Mouse (Mus musculus): ENCODE data around the gene Dzank1. TPM values are rescaled to one million over a fixed set of nuclear protein-coding genes. Genes with fewer than 3 reads are reported as not detected.

Gene Dzank1
- polyA plus RNA-seq, 1 experiment from 2014 or later: 0.03 TPM

- no peak overlapping the region for H3K4me3 ChIP-seq (ENCODE audit: inconsistent target)
- H3K79me2 ChIP-seq (ENCODE audit: inconsistent target): no peaks in the 10 kb centered on the region
- WGBS (ENCODE audit: missing documents): 10% methylated on average over 8 of the region's 8 CpGs
Observed at GRCm38 (mm10) chr2:144452364-144453008, 74.7 kb downstream of the Dzank1 start.

GRCm38 (mm10) chr2:144450378-144450777, 76.8 kb downstream of the Dzank1 start:
- Histone ChIP-seq H3K4me3 (ENCODE audit: inconsistent target) (no peak overlapping the region), H3K36me3 (ENCODE audit: inconsistent target) (no peaks in the 10 kb centered on the region), H3K79me2 (ENCODE audit: inconsistent target) (no peaks in the 10 kb centered on the region), H3K27ac (no peak overlapping the region)
- WGBS (ENCODE audit: missing documents): 45% methylated on average over 2 of the region's 2 CpGs

More at GRCm38 (mm10) chr2:144452364-144453008, 74.7 kb downstream of the Dzank1 start:
- no peaks in the 10 kb centered on the region for H3K36me3 ChIP-seq (ENCODE audit: inconsistent target)
- no peak overlapping the region for H3K27ac ChIP-seq

- no peak overlapping the region for H3K4me3 ChIP-seq (ENCODE audit: inconsistent target)
- WGBS (ENCODE audit: missing documents): 82% methylated on average over 7 of the region's 7 CpGs
- H3K27ac ChIP-seq: no peak overlapping the region
- H3K36me3 ChIP-seq (ENCODE audit: inconsistent target): no peaks in the 10 kb centered on the region
- H3K79me2 ChIP-seq (ENCODE audit: inconsistent target): no peaks in the 10 kb centered on the region
Observed at GRCm38 (mm10) chr2:144446360-144446999, 80.7 kb downstream of the Dzank1 start.

- WGBS (ENCODE audit: missing documents): 38% methylated on average over 11 of the region's 11 CpGs
- no peak overlapping the region for H3K27ac ChIP-seq
- no peak overlapping the region for H3K4me3 ChIP-seq (ENCODE audit: inconsistent target)
- H3K36me3 ChIP-seq (ENCODE audit: inconsistent target): no peaks in the 10 kb centered on the region
- no peaks in the 10 kb centered on the region for H3K79me2 ChIP-seq (ENCODE audit: inconsistent target)
Observed at GRCm38 (mm10) chr2:144441386-144441915, 85.8 kb downstream of the Dzank1 start.

GRCm38 (mm10) chr2:144439191-144439700, 88.0 kb downstream of the Dzank1 start:
- no peak overlapping the region for H3K4me3 ChIP-seq (ENCODE audit: inconsistent target)
- 83% methylated on average over 3 of the region's 3 CpGs for WGBS (ENCODE audit: missing documents)
- H3K27ac ChIP-seq: no peak overlapping the region
- no peaks in the 10 kb centered on the region for H3K36me3 ChIP-seq (ENCODE audit: inconsistent target)
- no peaks in the 10 kb centered on the region for H3K79me2 ChIP-seq (ENCODE audit: inconsistent target)

- 53% methylated on average over 4 of the region's 4 CpGs for WGBS (ENCODE audit: missing documents)
- no peaks in the 10 kb centered on the region for H3K36me3 ChIP-seq (ENCODE audit: inconsistent target)
- no peaks in the 10 kb centered on the region for H3K79me2 ChIP-seq (ENCODE audit: inconsistent target)
- no peak overlapping the region for H3K27ac ChIP-seq
- H3K4me3 ChIP-seq (ENCODE audit: inconsistent target): no peak overlapping the region
Observed at GRCm38 (mm10) chr2:144438424-144438823, 88.8 kb downstream of the Dzank1 start.

GRCm38 (mm10) chr2:144435679-144436078, 91.5 kb downstream of the Dzank1 start:
- Histone ChIP-seq H3K27ac (no peak overlapping the region), H3K79me2 (ENCODE audit: inconsistent target) (no peaks in the 10 kb centered on the region), H3K4me3 (ENCODE audit: inconsistent target) (no peak overlapping the region), H3K36me3 (ENCODE audit: inconsistent target) (no peaks in the 10 kb centered on the region)
- 85% methylated on average over 10 of the region's 10 CpGs for WGBS (ENCODE audit: missing documents)

- H3K36me3 ChIP-seq (ENCODE audit: inconsistent target): no peaks in the 10 kb centered on the region
- no peaks in the 10 kb centered on the region for H3K79me2 ChIP-seq (ENCODE audit: inconsistent target)
- no peak overlapping the region for H3K27ac ChIP-seq
- WGBS (ENCODE audit: missing documents): 77% methylated on average over 5 of the region's 5 CpGs
- no peak overlapping the region for H3K4me3 ChIP-seq (ENCODE audit: inconsistent target)
Observed at GRCm38 (mm10) chr2:144431286-144431825, 95.9 kb downstream of the Dzank1 start.

GRCm38 (mm10) chr2:144429171-144429570, 98.0 kb downstream of the Dzank1 start:
- Histone ChIP-seq H3K27ac (no peak overlapping the region), H3K79me2 (ENCODE audit: inconsistent target) (no peaks in the 10 kb centered on the region), H3K36me3 (ENCODE audit: inconsistent target) (no peaks in the 10 kb centered on the region), H3K4me3 (ENCODE audit: inconsistent target) (no peak overlapping the region)
- WGBS (ENCODE audit: missing documents): 84% methylated on average over 6 of the region's 7 CpGs

GRCm38 (mm10) chr2:144428659-144429058, 98.6 kb downstream of the Dzank1 start:
- WGBS (ENCODE audit: missing documents): 84% methylated on average over 8 of the region's 8 CpGs
- Histone ChIP-seq H3K27ac (no peak overlapping the region), H3K79me2 (ENCODE audit: inconsistent target) (no peaks in the 10 kb centered on the region), H3K4me3 (ENCODE audit: inconsistent target) (no peak overlapping the region), H3K36me3 (ENCODE audit: inconsistent target) (no peaks in the 10 kb centered on the region)

- 90% methylated on average over 5 of the region's 5 CpGs for WGBS (ENCODE audit: missing documents)
- H3K79me2 ChIP-seq (ENCODE audit: inconsistent target): no peaks in the 10 kb centered on the region
- H3K36me3 ChIP-seq (ENCODE audit: inconsistent target): no peaks in the 10 kb centered on the region
- no peak overlapping the region for H3K4me3 ChIP-seq (ENCODE audit: inconsistent target)
- H3K27ac ChIP-seq: no peak overlapping the region
Observed at GRCm38 (mm10) chr2:144427852-144428251, 99.4 kb downstream of the Dzank1 start.

- H3K36me3 ChIP-seq (ENCODE audit: inconsistent target): no peaks in the 10 kb centered on the region
- no peak overlapping the region for H3K27ac ChIP-seq
- WGBS (ENCODE audit: missing documents): 100% methylated on average over 1 of the region's 1 CpGs
- no peaks in the 10 kb centered on the region for H3K79me2 ChIP-seq (ENCODE audit: inconsistent target)
- no peak overlapping the region for H3K4me3 ChIP-seq (ENCODE audit: inconsistent target)
Observed at GRCm38 (mm10) chr2:144425761-144426160, 101.5 kb downstream of the Dzank1 start.

GRCm38 (mm10) chr2:144422094-144422675, 105.0 kb downstream of the Dzank1 start:
- Histone ChIP-seq H3K79me2 (ENCODE audit: inconsistent target) (no peaks in the 10 kb centered on the region), H3K4me3 (ENCODE audit: inconsistent target) (no peak overlapping the region), H3K36me3 (ENCODE audit: inconsistent target) (no peaks in the 10 kb centered on the region), H3K27ac (no peak overlapping the region)
- 93% methylated on average over 10 of the region's 10 CpGs for WGBS (ENCODE audit: missing documents)

All from macrophage (primary cell).